Mouse (Mus musculus): Measurements from ENCODE around the gene Cacna2d1.

GRCm38 (mm10) chr5:16134286-16135094, 200.0 kb downstream of the Cacna2d1 start:
- no peak for TF ChIP-seq CTCF (IDR thresholded peaks at IDR 0.05; ENCODE audit: borderline replicate concordance, control insufficient read depth, extremely low read depth, insufficient read depth, low read length, poor library complexity)
- no peak for TF ChIP-seq POLR2A (IDR thresholded peaks at IDR 0.05; ENCODE audit: control insufficient read depth, extremely low read depth, insufficient read depth, low read length, poor library complexity)

Measured in thymus, adult 2 months (tissue).